Mouse (Mus musculus): ENCODE data around the gene Ifng. TPM values are rescaled to one million over a fixed set of nuclear protein-coding genes. Genes with fewer than 3 reads are reported as not detected.
"Not testable (repeated sequence)": the region's sequence is repeated elsewhere in the genome, so short reads cannot be mapped to it uniquely, and the experiment has no call there.

Gene Ifng
- polyA plus RNA-seq, 1 experiment from 2014 or later, result not detected

DNA sequence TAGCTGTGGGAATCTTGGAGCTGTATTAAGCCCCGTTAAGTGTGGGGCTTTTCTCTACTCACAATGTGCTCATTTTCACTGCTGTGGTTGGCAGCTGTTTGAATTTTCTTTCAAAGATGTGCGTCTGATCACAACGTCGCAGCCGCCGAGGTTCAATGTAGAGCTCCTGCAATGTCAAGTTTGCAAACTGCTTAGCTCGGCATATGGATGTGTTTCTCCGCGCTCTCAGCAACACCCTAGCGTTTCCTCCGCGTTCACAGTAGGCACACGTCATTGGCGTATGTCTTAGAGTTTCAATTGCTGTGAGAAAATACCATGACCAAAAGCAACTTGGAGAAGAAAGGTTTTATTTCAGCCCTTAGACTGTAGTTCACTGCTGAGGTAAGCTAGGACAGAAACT is 5.1 kb downstream of the Ifng start:
- no peak for ATAC-seq (ENCODE audit: insufficient number of reproducible peaks, low FRiP score, low TSS enrichment, low read depth)
- Histone ChIP-seq H3K27me3 (no peaks in the 10 kb centered on the region), H3K9me3 (replicated peaks) (no peaks in the 10 kb centered on the region), H3K4me1 (no peaks in the 10 kb centered on the region), H3K9ac (no peak overlapping the region), H3K36me3 (no peaks in the 10 kb centered on the region), H3K27ac (replicated peaks) (no peak overlapping the region), H3K4me3 (replicated peaks) (no peak overlapping the region), H3K4me2 (replicated peaks) (no peak overlapping the region)
- WGBS, result 70% methylated on average over 14 of the region's 14 CpGs

DNA sequence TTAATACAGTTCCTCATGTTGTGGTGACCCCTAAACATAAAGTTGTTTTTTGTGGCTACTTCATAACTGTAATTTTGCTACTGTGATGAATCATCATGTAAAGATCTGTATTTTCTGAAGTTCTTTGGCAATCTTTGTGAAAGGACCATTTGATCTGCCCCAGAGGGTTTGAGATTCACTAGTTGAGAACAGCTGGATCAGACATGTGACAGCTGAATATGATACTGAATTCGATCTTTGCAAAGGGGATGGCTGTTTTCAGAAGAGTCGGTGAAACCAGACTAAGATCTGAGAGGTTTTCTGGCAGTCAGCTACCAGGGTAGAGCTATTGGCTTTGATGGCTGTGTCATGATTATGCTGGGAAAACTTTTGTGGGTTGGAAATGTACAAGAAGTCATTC is 10.9 kb downstream of the Ifng start:
- no peak overlapping the region for H3K27ac ChIP-seq (replicated peaks)
- WGBS, result 42% methylated on average over 2 of the region's 2 CpGs
- no peaks in the 10 kb centered on the region for H3K36me3 ChIP-seq
- no peak overlapping the region for H3K4me2 ChIP-seq (replicated peaks)
- no peaks in the 10 kb centered on the region for H3K9me3 ChIP-seq (replicated peaks)
- ATAC-seq (ENCODE audit: insufficient number of reproducible peaks, low FRiP score, low TSS enrichment, low read depth), result no peak
- H3K27me3 ChIP-seq, result no peaks in the 10 kb centered on the region
- no peaks in the 10 kb centered on the region for H3K4me1 ChIP-seq
- H3K4me3 ChIP-seq (replicated peaks), result no peak overlapping the region
- no peak overlapping the region for H3K9ac ChIP-seq

DNA sequence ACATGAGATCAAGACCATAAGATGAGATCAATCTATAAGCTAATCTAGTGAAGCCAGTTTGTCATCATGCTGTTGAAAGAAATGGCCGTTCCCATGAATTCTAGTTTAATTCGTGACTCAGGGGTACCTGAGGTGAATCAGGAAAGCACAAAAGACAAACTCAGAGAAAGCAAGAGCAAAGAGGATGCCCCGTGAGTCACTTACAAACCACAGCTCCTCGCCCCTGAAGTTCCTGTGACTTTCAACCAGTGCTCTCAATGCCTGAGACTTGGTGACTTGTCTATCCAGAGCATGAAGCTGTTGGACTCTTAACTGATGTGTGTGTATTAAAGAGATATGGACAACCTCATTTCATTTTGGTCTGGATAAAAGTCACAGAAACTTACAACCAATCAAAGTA is 17.9 kb downstream of the Ifng start:
- no peak overlapping the region for H3K4me3 ChIP-seq (replicated peaks)
- WGBS, result 85% methylated on average over 4 of the region's 4 CpGs
- no peaks in the 10 kb centered on the region for H3K4me1 ChIP-seq
- no peaks in the 10 kb centered on the region for H3K36me3 ChIP-seq
- no peak overlapping the region for H3K27ac ChIP-seq (replicated peaks)
- no peak overlapping the region for H3K9ac ChIP-seq
- no peaks in the 10 kb centered on the region for H3K9me3 ChIP-seq (replicated peaks)
- no peak for ATAC-seq (ENCODE audit: insufficient number of reproducible peaks, low FRiP score, low TSS enrichment, low read depth)
- no peak overlapping the region for H3K4me2 ChIP-seq (replicated peaks)
- H3K27me3 ChIP-seq, result no peaks in the 10 kb centered on the region

DNA sequence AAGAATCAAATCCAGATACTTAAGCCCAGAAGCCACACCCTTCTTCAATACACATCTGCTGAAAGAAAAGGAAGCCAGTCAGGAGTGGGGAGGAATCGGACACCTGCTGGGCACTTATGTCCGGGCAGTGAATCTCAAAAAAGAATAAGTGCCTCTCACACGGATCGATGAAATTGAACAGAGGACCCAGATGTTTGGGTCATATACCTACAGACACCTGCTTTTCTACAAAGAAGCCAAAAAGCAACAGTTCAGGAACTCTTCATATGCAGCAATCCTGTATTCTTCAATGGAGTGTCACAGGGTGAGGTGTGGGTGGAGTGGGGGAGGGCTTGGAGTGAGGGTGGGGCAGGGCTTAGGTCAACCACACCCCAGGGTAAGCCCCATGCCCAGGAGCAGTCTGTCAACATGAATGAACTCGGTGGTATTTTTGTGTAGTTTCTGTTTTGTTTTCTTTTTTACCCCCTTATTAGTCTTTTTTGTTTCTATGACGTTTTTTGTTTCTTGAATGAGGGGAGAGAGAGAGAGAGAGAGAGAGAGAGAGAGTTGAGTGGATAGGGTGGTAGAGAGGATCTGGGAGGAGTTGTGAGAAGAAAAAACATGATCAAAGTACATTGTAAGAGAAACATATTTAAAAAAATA is 20.4 kb downstream of the Ifng start:
- Histone ChIP-seq H3K4me1 (no peaks in the 10 kb centered on the region), H3K27ac (replicated peaks) (no peak overlapping the region), H3K27me3 (no peaks in the 10 kb centered on the region), H3K4me2 (replicated peaks) (no peak overlapping the region), H3K9me3 (replicated peaks) (no peaks in the 10 kb centered on the region), H3K36me3 (no peaks in the 10 kb centered on the region), H3K4me3 (replicated peaks) (no peak overlapping the region), H3K9ac (no peak overlapping the region)
- 66% methylated on average over 6 of the region's 6 CpGs for WGBS
- no peak for ATAC-seq (ENCODE audit: insufficient number of reproducible peaks, low FRiP score, low TSS enrichment, low read depth)

DNA sequence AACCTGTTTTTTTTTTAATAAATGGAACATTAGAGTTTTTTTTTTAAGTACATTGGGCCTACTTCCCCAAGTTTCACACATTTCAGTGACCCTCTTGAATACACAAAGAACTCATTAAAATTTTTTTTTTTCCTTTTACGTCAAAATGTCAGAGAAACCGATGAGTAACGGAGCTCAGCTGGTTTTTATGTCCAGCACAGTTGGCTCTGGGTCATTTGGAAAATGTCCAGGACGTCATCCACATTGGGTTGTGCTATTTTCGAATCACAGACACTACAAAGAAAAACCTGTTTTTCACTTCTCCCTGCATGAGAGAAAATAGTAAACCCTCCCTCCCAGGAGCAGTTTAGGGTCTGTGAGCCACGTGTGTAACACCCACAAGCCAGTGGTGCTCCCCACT is 25.6 kb downstream of the Ifng start:
- no peak overlapping the region for H3K4me3 ChIP-seq (replicated peaks)
- no peaks in the 10 kb centered on the region for H3K27me3 ChIP-seq
- H3K4me2 ChIP-seq (replicated peaks), result no peak overlapping the region
- no peak overlapping the region for H3K27ac ChIP-seq (replicated peaks)
- ATAC-seq (ENCODE audit: insufficient number of reproducible peaks, low FRiP score, low TSS enrichment, low read depth), result no peak
- H3K9ac ChIP-seq, result no peak overlapping the region
- no peaks in the 10 kb centered on the region for H3K9me3 ChIP-seq (replicated peaks)
- no peaks in the 10 kb centered on the region for H3K4me1 ChIP-seq
- WGBS, result 47% methylated on average over 6 of the region's 6 CpGs
- H3K36me3 ChIP-seq, result no peaks in the 10 kb centered on the region

DNA sequence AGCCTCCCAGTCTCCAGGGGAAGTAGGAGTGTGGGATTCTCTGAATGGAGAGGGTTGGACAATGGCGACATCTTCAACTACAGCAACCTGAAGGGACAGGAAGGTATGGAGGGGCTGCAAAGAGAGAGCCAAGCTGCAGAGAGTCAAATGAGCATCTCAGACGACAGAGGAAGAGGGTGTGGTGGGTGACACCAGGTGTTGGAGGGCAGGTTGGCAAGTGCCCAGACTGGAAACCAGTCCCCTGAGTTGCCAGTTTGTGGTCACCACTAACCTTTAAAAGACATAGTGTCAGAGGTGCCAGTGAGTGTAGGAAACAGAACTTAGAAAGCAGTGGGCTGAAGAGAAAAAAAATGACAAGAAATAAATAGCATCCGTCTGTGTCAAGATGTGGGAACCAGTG is 28.2 kb downstream of the Ifng start:
- WGBS, result 76% methylated on average over 3 of the region's 3 CpGs
- no peaks in the 10 kb centered on the region for H3K36me3 ChIP-seq
- no peak for ATAC-seq (ENCODE audit: insufficient number of reproducible peaks, low FRiP score, low TSS enrichment, low read depth)

DNA sequence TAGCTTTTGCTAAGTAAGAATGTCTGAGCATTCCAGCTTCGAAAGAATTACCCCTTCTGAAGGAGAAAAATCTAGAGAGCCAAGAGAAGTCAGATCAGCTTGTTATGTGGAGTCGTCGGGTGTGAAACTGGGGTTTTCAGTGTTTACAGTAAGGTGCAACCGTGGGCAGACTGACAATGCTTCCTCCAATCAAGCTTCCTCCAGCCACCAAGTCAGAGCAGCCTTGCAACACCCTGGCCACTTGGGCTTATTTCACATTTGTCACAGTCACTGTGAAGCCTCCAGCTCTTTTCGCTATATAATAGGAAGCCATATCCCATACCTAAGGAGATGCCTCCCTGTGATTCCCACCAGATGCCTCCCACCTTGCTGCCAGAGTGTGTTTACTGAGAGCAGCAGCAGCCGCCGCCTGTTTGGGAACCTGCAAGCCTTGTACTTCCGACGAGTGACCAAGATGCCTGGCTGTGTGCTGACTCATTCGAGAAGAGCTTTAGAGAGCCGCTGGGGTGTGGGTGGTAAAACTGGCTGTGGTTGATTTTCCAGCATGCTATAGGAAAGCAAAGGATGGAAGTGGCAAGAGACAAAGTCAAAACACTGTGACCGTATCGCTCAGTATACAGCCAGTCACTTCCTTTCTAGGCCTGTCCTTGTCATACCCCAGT is 29.6 kb downstream of the Ifng start:
- H3K9ac ChIP-seq, result no peak overlapping the region
- no peaks in the 10 kb centered on the region for H3K27me3 ChIP-seq
- no peaks in the 10 kb centered on the region for H3K9me3 ChIP-seq (replicated peaks)
- H3K4me1 ChIP-seq, result no peaks in the 10 kb centered on the region
- H3K27ac ChIP-seq (replicated peaks), result no peak overlapping the region
- no peak overlapping the region for H3K4me3 ChIP-seq (replicated peaks)
- WGBS, result 65% methylated on average over 13 of the region's 13 CpGs
- no peaks in the 10 kb centered on the region for H3K36me3 ChIP-seq
- no peak for ATAC-seq (ENCODE audit: insufficient number of reproducible peaks, low FRiP score, low TSS enrichment, low read depth)
- H3K4me2 ChIP-seq (replicated peaks), result no peak overlapping the region

More for the DNA sequence above, 28.2 kb downstream of the Ifng start:
- H3K27ac ChIP-seq (replicated peaks), result no peak overlapping the region
- H3K4me1 ChIP-seq, result no peaks in the 10 kb centered on the region
- no peak overlapping the region for H3K9ac ChIP-seq
- H3K4me2 ChIP-seq (replicated peaks), result no peak overlapping the region
- H3K9me3 ChIP-seq (replicated peaks), result no peaks in the 10 kb centered on the region
- H3K27me3 ChIP-seq, result no peaks in the 10 kb centered on the region
- no peak overlapping the region for H3K4me3 ChIP-seq (replicated peaks)

DNA sequence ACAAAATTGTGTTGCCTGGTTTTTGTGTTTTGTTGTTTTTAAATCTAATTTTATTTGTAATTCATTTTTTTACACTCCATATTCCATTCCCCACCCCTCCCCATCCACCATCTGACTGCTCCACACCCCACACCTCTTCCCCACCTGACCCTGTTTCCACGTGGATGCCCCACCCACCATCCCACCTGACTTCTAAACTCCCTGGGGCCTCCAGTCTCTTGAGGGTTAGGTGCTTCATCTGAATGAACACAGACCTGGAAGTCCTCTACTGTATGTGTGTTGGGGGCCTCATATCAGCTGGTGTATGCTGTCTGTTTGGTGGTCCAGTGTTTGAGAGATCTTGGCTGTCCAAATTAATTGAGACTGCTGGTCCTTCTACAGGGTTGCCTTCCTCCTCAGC is 32.0 kb downstream of the Ifng start:
- H3K9me3 ChIP-seq (replicated peaks); H3K4me2 ChIP-seq (replicated peaks); H3K4me1 ChIP-seq; H3K9ac ChIP-seq; ATAC-seq (ENCODE audit: insufficient number of reproducible peaks, low FRiP score, low TSS enrichment, low read depth); H3K27ac ChIP-seq (replicated peaks); H3K4me3 ChIP-seq (replicated peaks); H3K36me3 ChIP-seq; H3K27me3 ChIP-seq: not testable (repeated sequence)
- WGBS, result 64% methylated on average over 1 of the region's 1 CpGs

DNA sequence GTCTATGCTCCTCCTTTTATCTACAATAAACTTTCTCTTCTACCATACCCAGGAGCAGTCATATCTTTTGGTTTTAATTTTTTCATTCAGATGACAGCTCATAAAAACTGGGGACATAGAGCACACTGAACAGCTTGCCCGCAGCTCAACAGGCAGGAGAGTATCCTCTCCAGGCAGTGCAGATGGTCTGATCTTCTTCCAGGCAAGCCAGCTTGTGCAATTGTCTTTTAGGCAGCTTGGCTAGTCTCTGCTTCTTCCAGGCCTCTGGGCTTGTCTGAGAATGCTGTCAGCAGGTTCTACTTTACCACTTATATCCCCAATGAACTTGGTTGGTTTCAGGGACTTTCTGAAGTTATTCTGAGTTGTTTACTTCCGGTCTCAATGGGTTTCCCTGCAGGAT is 35.9 kb downstream of the Ifng start:
- Histone ChIP-seq H3K4me3 (replicated peaks) (no peak overlapping the region), H3K36me3 (no peaks in the 10 kb centered on the region), H3K9me3 (replicated peaks) (no peaks in the 10 kb centered on the region), H3K4me2 (replicated peaks) (no peak overlapping the region), H3K27me3 (no peaks in the 10 kb centered on the region), H3K4me1 (no peaks in the 10 kb centered on the region), H3K9ac (no peak overlapping the region), H3K27ac (replicated peaks) (no peak overlapping the region)
- WGBS, result 82% methylated on average over 2 of the region's 2 CpGs
- no peak for ATAC-seq (ENCODE audit: insufficient number of reproducible peaks, low FRiP score, low TSS enrichment, low read depth)

DNA sequence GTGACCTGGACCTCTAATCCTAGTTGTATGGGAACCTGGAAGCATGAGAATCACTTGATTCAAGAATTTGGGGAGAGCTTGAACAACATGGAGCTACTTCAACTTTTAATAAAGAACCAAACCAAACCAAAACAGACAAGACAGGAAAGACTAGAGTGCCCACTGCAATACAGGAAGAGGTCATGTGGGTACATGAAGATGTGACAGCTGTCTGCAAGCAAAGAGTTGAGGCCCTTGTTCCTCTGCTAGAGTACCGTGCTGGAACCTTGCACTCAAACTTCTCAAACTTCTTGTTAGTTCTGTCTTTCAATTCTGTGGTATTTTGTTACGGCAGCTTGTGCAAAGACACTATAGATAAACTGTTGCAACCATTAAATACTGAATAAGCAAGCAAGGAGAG is 36.5 kb downstream of the Ifng start:
- ATAC-seq (ENCODE audit: insufficient number of reproducible peaks, low FRiP score, low TSS enrichment, low read depth), result no peak
- H3K4me1 ChIP-seq, result no peaks in the 10 kb centered on the region
- H3K9ac ChIP-seq, result no peak overlapping the region
- H3K36me3 ChIP-seq, result no peaks in the 10 kb centered on the region
- H3K4me2 ChIP-seq (replicated peaks), result no peak overlapping the region
- no peaks in the 10 kb centered on the region for H3K27me3 ChIP-seq
- H3K9me3 ChIP-seq (replicated peaks), result no peaks in the 10 kb centered on the region
- 69% methylated on average over 2 of the region's 2 CpGs for WGBS
- H3K4me3 ChIP-seq (replicated peaks), result no peak overlapping the region
- H3K27ac ChIP-seq (replicated peaks), result no peak overlapping the region

DNA sequence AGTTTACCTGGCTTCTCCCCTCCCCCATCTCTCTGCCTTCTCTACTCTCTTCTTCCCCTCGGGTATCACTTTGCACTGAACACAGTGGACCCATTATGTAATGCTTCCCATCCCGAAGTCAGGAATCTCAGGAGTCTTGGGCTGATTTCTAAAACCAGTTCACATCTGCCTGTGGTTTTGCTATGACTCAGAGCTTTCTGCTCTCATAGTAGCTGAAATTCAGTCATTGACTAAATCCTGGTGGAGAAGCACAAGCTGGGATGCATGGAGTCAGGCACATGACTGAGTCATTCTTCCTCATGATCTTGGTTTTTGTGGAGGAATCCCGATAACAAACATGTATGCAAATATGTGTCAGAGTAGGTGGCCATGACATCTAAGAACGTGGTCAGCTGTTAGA is 38.4 kb downstream of the Ifng start:
- Histone ChIP-seq H3K4me1 (no peaks in the 10 kb centered on the region), H3K9me3 (replicated peaks) (no peaks in the 10 kb centered on the region), H3K27me3 (no peaks in the 10 kb centered on the region), H3K4me3 (replicated peaks) (no peak overlapping the region), H3K36me3 (no peaks in the 10 kb centered on the region), H3K4me2 (replicated peaks) (no peak overlapping the region), H3K9ac (no peak overlapping the region), H3K27ac (replicated peaks) (no peak overlapping the region)
- WGBS, result 59% methylated on average over 4 of the region's 4 CpGs
- no peak for ATAC-seq (ENCODE audit: insufficient number of reproducible peaks, low FRiP score, low TSS enrichment, low read depth)

DNA sequence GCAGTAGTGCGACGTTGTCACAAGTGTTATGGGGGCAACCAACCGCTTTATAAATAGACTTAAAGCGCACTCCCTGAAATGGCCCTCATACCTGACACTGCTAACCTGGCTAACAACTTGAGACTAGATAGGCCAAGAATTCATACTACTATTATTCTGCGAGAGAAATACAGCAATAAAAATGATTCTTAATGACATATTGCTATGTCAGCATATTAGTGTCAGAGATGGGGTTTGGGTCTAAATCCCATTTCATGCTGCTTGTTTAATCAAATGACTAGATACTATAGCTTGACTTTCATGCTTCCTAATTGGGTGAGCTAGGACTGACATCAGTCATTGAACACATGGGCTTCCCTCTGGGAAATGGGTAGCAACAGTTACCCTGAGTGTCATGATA is 39.3 kb downstream of the Ifng start:
- Histone ChIP-seq H3K9ac (no peak overlapping the region), H3K9me3 (replicated peaks) (no peaks in the 10 kb centered on the region), H3K27me3 (no peaks in the 10 kb centered on the region), H3K36me3 (no peaks in the 10 kb centered on the region), H3K4me1 (no peaks in the 10 kb centered on the region), H3K27ac (replicated peaks) (no peak overlapping the region), H3K4me2 (replicated peaks) (no peak overlapping the region), H3K4me3 (replicated peaks) (no peak overlapping the region)
- WGBS, result 96% methylated on average over 5 of the region's 5 CpGs
- no peak for ATAC-seq (ENCODE audit: insufficient number of reproducible peaks, low FRiP score, low TSS enrichment, low read depth)
